1 mouse cellular context compared by ENCODE assay signal in the genomic region with DNA sequence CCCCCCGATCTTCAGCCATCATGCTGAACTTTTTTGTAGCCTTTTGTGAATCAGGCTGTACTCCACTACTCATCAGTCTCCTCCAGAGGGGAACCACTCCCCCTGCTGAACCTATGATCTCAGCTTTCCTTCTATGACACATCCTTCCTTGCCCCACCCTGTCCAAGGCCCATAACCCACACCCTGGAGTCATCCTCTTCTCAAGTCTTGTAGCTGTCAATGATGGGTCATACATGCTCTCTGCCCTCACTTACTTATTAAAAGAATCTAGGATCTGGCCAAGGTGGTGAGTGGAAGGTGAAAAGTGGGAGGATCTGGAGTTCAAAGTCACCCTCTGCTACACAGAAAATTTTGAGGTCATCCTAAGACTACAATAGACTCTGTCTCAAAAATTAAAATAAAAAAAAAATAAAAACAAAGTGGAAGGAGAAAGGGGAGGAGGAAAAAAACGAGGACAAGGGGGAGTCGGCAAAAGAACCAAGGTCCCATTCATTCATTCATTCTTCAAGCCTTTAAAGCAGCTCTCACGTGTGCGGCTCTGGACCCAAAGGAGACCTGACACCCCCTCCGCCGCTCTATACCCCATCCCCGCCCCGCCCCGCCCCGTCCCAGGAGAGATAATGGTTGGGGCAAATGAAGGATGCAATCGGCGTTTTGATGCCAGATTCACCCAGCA.
TF ChIP-seq lines count a peak whose summit lies in the region.

No protein-coding gene starts in this region.

TF ChIP-seq in CH12.LX, 34 proteins besides CTCF, POLR2A, EP300 and RAD21 (continued from another document):
- TF ChIP-seq USF2 (conservative IDR thresholded peaks at IDR 0.05; ENCODE audit: low read depth, low read length) (no peak), MXI1 (IDR thresholded peaks at IDR 0.05; ENCODE audit: low read depth, low read length) (peak; percentile 68; the same call in 1 of the 2 replicates), MAZ (IDR thresholded peaks at IDR 0.05; ENCODE audit: low read depth, low read length) (no peak; the same call in 1 of the 2 replicates), ZKSCAN1 (IDR thresholded peaks at IDR 0.05; ENCODE audit: borderline replicate concordance, low read depth, low read length) (no peak), NELFE (IDR thresholded peaks at IDR 0.05; ENCODE audit: low read depth, low read length) (no peak), BHLHE40 (IDR thresholded peaks at IDR 0.05; ENCODE audit: low read depth, low read length) (peak; percentile 59; the same call in 1 of the 2 replicates)
